Mouse (Mus musculus): ENCODE measurements at regions not wholly inside any gene's neighbourhood (a gene's known extent, or its start where the extent isn't known, plus 50 kb on each side); places are given as distances from the start of the nearest gene placed in this dataset.

- TF ChIP-seq CTCF (IDR thresholded peaks at IDR 0.05; ENCODE audit: low read depth) (no peak), EP300 (IDR thresholded peaks at IDR 0.05; ENCODE audit: low read depth) (no peak)
Observed at GRCm38 (mm10) chr19:3182625-3183024, 100.1 kb upstream of the Mrpl21 start.
